Mouse (Mus musculus): ENCODE data around the gene Usp9x. TPM values are rescaled to one million over a fixed set of nuclear protein-coding genes. Genes with fewer than 3 reads are reported as not detected.

Gene Usp9x
- polyA plus RNA-seq, 1 experiment from 2014 or later = 54.9 TPM

DNA sequence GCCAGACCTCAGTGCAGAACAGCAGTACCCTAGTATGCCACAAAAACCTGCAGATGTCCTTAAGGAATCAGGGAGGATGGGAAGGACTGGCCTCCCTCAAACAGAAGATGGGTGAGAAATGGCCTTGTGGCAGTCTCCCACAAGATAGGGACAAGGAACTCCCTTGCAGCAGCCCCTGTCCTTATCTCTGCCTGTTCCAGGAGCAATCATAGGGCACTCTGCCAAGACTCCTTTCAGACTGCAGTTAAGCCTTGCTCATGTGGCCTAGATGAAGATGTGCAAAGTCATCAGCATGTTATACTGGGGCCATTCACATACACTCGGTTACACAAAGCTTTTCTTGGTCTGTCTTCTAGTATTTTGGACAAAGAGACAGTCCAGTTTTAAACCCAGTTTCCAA lies 16.7 kb upstream of the Usp9x start:
- no peak for ATAC-seq (ENCODE audit: insufficient read depth)
- Histone ChIP-seq H3K27me3 (ENCODE audit: insufficient read depth, low read length) (no peaks in the 10 kb centered on the region), H3K27ac (ENCODE audit: low read depth) (no peak overlapping the region), H3K9me3 (ENCODE audit: low read depth, low read length) (no peaks in the 10 kb centered on the region), H3K9ac (no peak overlapping the region), H3K36me3 (ENCODE audit: insufficient read depth) (no peaks in the 10 kb centered on the region), H3K4me3 (ENCODE audit: low read depth, low read length) (no peak overlapping the region), H3K4me2 (no peak overlapping the region), H3K4me1 (ENCODE audit: insufficient read depth) (no peaks in the 10 kb centered on the region)
- TF ChIP-seq CTCF (IDR thresholded peaks at IDR 0.05; ENCODE audit: low read depth) = no peak
- DNase-seq = no peak
- 81% methylated on average over 1 of the region's 1 CpGs for WGBS

DNA sequence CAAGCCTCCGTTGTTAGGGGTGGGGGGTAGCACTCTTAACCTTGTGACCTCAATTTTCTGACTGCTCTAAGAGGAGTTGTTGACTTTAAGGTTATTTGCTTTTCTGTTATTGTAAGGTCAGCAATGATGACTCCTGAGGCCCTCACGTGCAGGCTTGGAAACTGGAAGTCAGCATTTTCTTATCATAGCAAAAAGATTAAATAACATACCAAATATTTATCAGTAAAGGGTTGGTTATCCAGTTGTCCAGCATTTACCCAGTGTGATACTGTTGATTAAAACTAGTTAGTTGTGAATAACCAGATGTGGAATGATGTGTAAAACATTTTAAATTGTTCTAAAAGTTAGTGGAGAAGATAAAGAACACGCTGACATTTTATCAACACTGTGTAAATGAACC lies 9.3 kb upstream of the Usp9x start:
- no peak overlapping the region for H3K4me3 ChIP-seq (ENCODE audit: low read depth, low read length)
- ATAC-seq (ENCODE audit: insufficient read depth) (no peak), DNase-seq (no peak)
- no peak overlapping the region for H3K27ac ChIP-seq (ENCODE audit: low read depth)
- H3K9ac ChIP-seq = no peak overlapping the region
- H3K27me3 ChIP-seq (ENCODE audit: insufficient read depth, low read length) = no peaks in the 10 kb centered on the region
- TF ChIP-seq CTCF (IDR thresholded peaks at IDR 0.05; ENCODE audit: low read depth) = no peak
- WGBS = 42% methylated on average over 3 of the region's 3 CpGs
- no peak overlapping the region for H3K4me2 ChIP-seq
- H3K36me3 ChIP-seq (ENCODE audit: insufficient read depth) = no peaks in the 10 kb centered on the region
- H3K4me1 ChIP-seq (ENCODE audit: insufficient read depth) = no peaks in the 10 kb centered on the region
- H3K9me3 ChIP-seq (ENCODE audit: low read depth, low read length) = no peaks in the 10 kb centered on the region

DNA sequence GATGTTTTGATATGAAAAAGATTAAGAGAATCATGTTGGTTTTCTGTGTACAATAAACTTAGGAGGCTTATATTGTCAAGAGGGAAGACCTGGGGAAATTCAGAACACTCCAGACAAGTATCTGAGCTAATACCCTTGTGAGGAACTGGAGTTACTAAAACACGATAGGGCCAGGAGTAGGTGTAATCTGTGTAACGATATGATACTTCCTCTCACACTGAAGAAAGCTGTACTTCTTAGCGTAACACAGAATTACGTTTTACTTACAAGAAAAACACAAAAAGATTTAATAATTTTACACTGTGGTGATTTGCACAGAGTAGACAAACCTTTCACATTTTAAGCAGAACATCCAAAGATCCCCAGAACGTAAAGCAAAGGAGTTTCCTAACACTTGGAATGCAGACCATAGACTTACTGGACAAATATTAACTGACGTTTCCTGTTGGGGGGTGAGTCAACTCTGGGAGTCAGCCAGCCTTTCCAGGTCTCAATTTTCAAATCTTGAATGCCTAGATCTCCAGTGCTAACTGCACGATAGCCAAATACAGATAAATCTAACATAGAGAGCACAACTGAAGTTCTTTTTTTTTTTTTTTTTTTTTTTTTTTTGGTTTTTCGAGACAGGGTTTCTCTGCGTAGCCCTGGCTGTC lies 6.9 kb upstream of the Usp9x start:
- no peak overlapping the region for H3K9ac ChIP-seq
- H3K27me3 ChIP-seq (ENCODE audit: insufficient read depth, low read length) = no peaks in the 10 kb centered on the region
- no peaks in the 10 kb centered on the region for H3K4me1 ChIP-seq (ENCODE audit: insufficient read depth)
- no peak overlapping the region for H3K27ac ChIP-seq (ENCODE audit: low read depth)
- no peaks in the 10 kb centered on the region for H3K9me3 ChIP-seq (ENCODE audit: low read depth, low read length)
- H3K4me3 ChIP-seq (ENCODE audit: low read depth, low read length) = no peak overlapping the region
- ATAC-seq (ENCODE audit: insufficient read depth) = no peak
- no peak for TF ChIP-seq CTCF (IDR thresholded peaks at IDR 0.05; ENCODE audit: low read depth)
- H3K4me2 ChIP-seq = no peak overlapping the region
- H3K36me3 ChIP-seq (ENCODE audit: insufficient read depth) = no peaks in the 10 kb centered on the region
- DNase-seq = peak; percentile 18
- WGBS = 67% methylated on average over 7 of the region's 9 CpGs

DNA sequence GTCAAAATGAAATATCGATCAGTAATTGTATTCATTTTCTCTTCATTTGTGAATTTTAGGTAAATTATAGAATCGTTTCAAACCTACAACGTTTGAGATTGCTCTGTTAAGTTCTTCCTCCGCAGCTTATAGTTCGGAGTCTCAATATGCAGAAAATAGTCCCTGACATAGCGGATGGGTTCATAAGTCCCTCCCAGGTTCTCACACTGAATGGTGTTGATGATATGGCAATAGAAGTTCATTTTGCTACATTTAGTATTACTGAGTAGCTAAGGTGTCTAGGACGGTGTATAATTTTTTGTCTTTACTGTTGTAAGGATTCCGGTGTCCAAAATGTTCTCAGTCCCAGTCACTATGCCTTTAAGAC lies 1.1 kb upstream of the Usp9x start:
- Histone ChIP-seq H3K4me2 (peak overlapping the region; percentile 57), H3K9me3 (ENCODE audit: low read depth, low read length) (no peaks in the 10 kb centered on the region), H3K27ac (ENCODE audit: low read depth) (peak overlapping the region; percentile 94), H3K4me3 (ENCODE audit: low read depth, low read length) (peak overlapping the region; percentile 65), H3K4me1 (ENCODE audit: insufficient read depth) (no peaks in the 10 kb centered on the region), H3K9ac (peak overlapping the region; percentile 65), H3K27me3 (ENCODE audit: insufficient read depth, low read length) (peaks cover 7% of the 10 kb centered on the region; the same call in 1 of the 2 replicates), H3K36me3 (ENCODE audit: insufficient read depth) (no peaks in the 10 kb centered on the region)
- no peak for TF ChIP-seq CTCF (IDR thresholded peaks at IDR 0.05; ENCODE audit: low read depth)
- WGBS = 23% methylated on average over 8 of the region's 8 CpGs
- ATAC-seq (ENCODE audit: insufficient read depth) = no peak
- peak; percentile 55 for DNase-seq

DNA sequence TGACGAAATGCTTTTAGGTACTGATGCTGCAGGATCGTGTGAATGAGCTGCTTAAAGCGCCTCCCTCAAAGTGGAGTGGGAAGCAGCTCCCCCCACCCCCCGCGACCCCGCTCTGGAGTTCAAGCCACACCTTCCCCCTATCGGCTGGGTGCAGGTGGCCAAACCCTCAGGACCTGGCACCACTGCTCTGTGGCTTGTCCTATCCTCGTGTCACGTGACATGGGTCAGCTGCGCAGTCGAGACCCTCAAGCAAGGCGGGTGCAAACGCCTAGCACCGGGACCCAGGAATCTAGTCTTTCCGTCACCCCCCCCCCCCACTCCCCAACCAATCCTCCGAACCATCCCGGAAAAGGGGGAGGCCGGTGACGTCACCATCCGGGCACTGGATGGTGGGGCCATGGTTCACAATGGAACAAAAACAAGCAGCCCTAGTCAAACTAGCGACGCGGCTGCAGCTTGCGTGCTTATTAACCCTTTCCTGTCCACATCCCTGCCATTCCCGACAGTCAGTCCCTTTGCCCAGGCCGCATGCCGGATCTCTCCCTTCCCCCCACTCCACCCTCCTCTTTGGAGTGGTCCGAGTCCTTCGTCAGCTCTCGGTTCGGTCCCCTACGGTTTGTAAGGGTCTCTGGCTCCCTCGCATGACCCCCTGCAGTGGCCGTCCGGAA lies 591 bp upstream of the Usp9x start:
- peak overlapping the region; percentile 65 for H3K4me3 ChIP-seq (ENCODE audit: low read depth, low read length)
- peak overlapping the region; percentile 94 for H3K27ac ChIP-seq (ENCODE audit: low read depth)
- no peaks in the 10 kb centered on the region for H3K9me3 ChIP-seq (ENCODE audit: low read depth, low read length)
- 0 out of 2 replicates have a peak, but pooled peaks have one; percentile 7 for TF ChIP-seq CTCF (IDR thresholded peaks at IDR 0.05; ENCODE audit: low read depth)
- peak overlapping the region; percentile 57 for H3K4me2 ChIP-seq
- DNase-seq = peak; percentile 94
- H3K9ac ChIP-seq = peak overlapping the region; percentile 65
- no peaks in the 10 kb centered on the region for H3K4me1 ChIP-seq (ENCODE audit: insufficient read depth)
- H3K27me3 ChIP-seq (ENCODE audit: insufficient read depth, low read length) = peaks cover 7% of the 10 kb centered on the region; the same call in 1 of the 2 replicates
- peak; percentile 81 for ATAC-seq (ENCODE audit: insufficient read depth)
- H3K36me3 ChIP-seq (ENCODE audit: insufficient read depth) = no peaks in the 10 kb centered on the region
- 9% methylated on average over 34 of the region's 35 CpGs for WGBS

DNA sequence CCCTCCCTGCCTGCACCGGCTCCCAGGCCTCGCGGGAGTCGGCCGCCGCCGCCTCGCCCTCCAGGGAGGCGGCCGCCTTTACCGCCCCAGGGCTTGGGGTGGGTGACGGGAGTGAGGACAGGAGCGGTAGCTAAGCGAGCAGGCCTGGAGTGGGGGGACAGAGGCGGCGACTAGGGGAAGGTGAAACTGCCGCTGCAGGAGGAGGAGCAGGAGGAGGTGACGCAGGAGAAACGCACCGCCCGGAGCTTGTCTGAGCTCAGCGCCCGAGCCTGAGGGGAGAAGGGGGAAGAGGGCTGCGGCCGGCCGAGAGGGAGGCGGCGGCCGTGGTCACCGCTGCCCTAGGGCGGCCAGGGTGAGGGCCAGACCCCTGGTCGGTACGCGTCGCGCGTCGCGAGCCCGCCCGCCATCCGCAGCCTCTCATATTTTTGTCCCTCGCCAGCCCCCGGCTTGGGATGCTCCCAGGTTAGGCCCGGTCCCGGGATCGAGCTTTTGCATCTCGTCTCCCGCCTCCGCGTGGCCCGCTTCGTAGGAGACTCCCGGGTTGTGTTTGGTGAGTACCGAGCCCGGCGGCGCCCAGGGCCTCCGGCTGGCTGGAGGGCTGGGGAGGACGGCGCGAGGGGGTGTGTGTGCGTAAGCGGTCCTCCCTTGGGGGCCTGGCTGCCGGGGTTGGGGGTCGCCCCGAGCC lies 620 bp downstream of the Usp9x start:
- peak; percentile 61 for ATAC-seq (ENCODE audit: insufficient read depth)
- peak; percentile 64 for DNase-seq

DNA sequence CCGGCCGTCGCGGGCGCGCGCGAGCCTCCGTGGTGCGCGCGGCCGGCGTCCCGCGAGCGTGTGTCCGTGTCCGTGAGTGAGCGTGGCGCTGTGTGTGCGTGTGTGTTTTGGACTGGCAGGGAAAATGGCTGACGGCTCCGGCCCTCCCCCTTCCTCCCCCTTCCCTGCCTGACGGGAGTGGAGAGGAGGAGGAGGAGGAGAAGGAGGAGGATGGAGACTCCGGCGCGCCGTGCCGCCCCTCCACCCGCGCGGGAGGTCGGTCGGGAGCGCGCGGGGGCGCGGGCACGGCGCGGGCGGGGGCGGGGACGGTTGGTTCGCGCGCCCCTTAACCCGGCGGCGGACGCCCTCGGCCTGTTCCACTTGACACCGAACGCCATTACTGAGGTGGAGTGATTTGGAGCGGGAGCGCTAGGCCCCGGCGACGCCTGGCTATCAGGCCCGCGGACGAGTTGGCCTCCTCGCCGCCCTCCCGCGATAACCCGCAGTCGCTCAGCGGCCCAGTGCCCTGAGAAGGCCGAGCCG lies 1.2 kb downstream of the Usp9x start:
- H3K36me3 ChIP-seq (ENCODE audit: insufficient read depth) = no peaks in the 10 kb centered on the region
- H3K4me1 ChIP-seq (ENCODE audit: insufficient read depth) = no peaks in the 10 kb centered on the region
- ATAC-seq (ENCODE audit: insufficient read depth) (peak; percentile 17), DNase-seq (peak; percentile 68)
- H3K9me3 ChIP-seq (ENCODE audit: low read depth, low read length) = no peaks in the 10 kb centered on the region
- H3K27ac ChIP-seq (ENCODE audit: low read depth) = peak overlapping the region; percentile 93
- peak overlapping the region; percentile 65 for H3K4me3 ChIP-seq (ENCODE audit: low read depth, low read length)
- peak overlapping the region; percentile 61 for H3K4me2 ChIP-seq
- WGBS = 9% methylated on average over 43 of the region's 73 CpGs
- H3K9ac ChIP-seq = peak overlapping the region; percentile 74
- no peak for TF ChIP-seq CTCF (IDR thresholded peaks at IDR 0.05; ENCODE audit: low read depth)
- peaks cover 7% of the 10 kb centered on the region; the same call in 1 of the 2 replicates for H3K27me3 ChIP-seq (ENCODE audit: insufficient read depth, low read length)

More for the DNA sequence above, 620 bp downstream of the Usp9x start:
- H3K27ac ChIP-seq (ENCODE audit: low read depth) = peak overlapping the region; percentile 93
- H3K36me3 ChIP-seq (ENCODE audit: insufficient read depth) = no peaks in the 10 kb centered on the region
- no peak for TF ChIP-seq CTCF (IDR thresholded peaks at IDR 0.05; ENCODE audit: low read depth)
- WGBS = 13% methylated on average over 45 of the region's 67 CpGs
- H3K4me2 ChIP-seq = peak overlapping the region; percentile 61; the same call in 1 of the 2 replicates
- no peaks in the 10 kb centered on the region for H3K4me1 ChIP-seq (ENCODE audit: insufficient read depth)
- H3K4me3 ChIP-seq (ENCODE audit: low read depth, low read length) = peak overlapping the region; percentile 65
- H3K9me3 ChIP-seq (ENCODE audit: low read depth, low read length) = no peaks in the 10 kb centered on the region
- H3K27me3 ChIP-seq (ENCODE audit: insufficient read depth, low read length) = peaks cover 7% of the 10 kb centered on the region; the same call in 1 of the 2 replicates
- peak overlapping the region; percentile 74 for H3K9ac ChIP-seq
